Mouse (Mus musculus): ENCODE measurements around the gene Ptges. TPM values are rescaled to one million over a fixed set of nuclear protein-coding genes. Genes with fewer than 3 reads are reported as not detected.
"Not testable (repeated sequence)": the region's sequence is repeated elsewhere in the genome, so short reads cannot be mapped to it uniquely, and the experiment has no call there.

The Ptges gene
- total RNA-seq (2021): 1 to 10 TPM; 7.4 to 9.0 TPM
- long read RNA-seq, experiment 1, partial matches to known transcripts: 0 of 8 reads
- long read RNA-seq, experiment 1, other reads (novel, unspliced or antisense): 4 of 8 reads
- long read RNA-seq, experiment 2, partial matches to known transcripts: 0 of 3 reads
- long read RNA-seq, experiment 2, other reads (novel, unspliced or antisense): 1 of 3 reads

GRCm38 (mm10) chr2:30929483-30930045, at the start of gene Ptges:
Gene Ptges, minus strand, starts transcription at chr2:30929863.
- peak; percentile 68 for DNase-seq

GRCm38 (mm10) chr2:30967352-30968327, 38.0 kb upstream of the Ptges start, which contains the start of gene Tor1a:
Gene Tor1a, minus strand, starts transcription at chr2:30967933.
- peak; percentile 85 for DNase-seq

GRCm38 (mm10) chr2:30966826-30967225, 37.2 kb upstream of the Ptges start:
- DNase-seq: no peak

GRCm38 (mm10) chr2:30965627-30966026, 36.0 kb upstream of the Ptges start:
- DNase-seq: no peak

- DNase-seq: no peak
Measured at GRCm38 (mm10) chr2:30962570-30963254, 33.0 kb upstream of the Ptges start.

- DNase-seq: no peak
Measured at GRCm38 (mm10) chr2:30959856-30960255, 30.2 kb upstream of the Ptges start.

- DNase-seq: no peak
Measured at GRCm38 (mm10) chr2:30958726-30959125, 29.1 kb upstream of the Ptges start.

- no peak for DNase-seq
Measured at GRCm38 (mm10) chr2:30957511-30957910, 27.8 kb upstream of the Ptges start.

GRCm38 (mm10) chr2:30954797-30955196, 25.1 kb upstream of the Ptges start:
- DNase-seq: no peak

GRCm38 (mm10) chr2:30952824-30953490, 23.3 kb upstream of the Ptges start, which contains the start of gene Tor1b:
Gene Tor1b, plus strand, starts transcription at chr2:30952959.
- peak; percentile 76 for DNase-seq

- no peak for DNase-seq
Measured at GRCm38 (mm10) chr2:30952457-30952823, 22.8 kb upstream of the Ptges start.

- no peak for DNase-seq
Measured at GRCm38 (mm10) chr2:30942603-30943011, 12.9 kb upstream of the Ptges start.

GRCm38 (mm10) chr2:30942116-30942515, 12.5 kb upstream of the Ptges start:
- DNase-seq: not testable (repeated sequence)

- no peak for DNase-seq
Measured at GRCm38 (mm10) chr2:30941586-30941985, 11.9 kb upstream of the Ptges start.

- DNase-seq: no peak
Measured at GRCm38 (mm10) chr2:30938574-30938991, 8.9 kb upstream of the Ptges start.

GRCm38 (mm10) chr2:30937731-30938130, 8.1 kb upstream of the Ptges start:
- no peak for DNase-seq

- DNase-seq: no peak
Measured at GRCm38 (mm10) chr2:30936808-30937207, 7.1 kb upstream of the Ptges start.

- DNase-seq: peak; percentile 73
Measured at GRCm38 (mm10) chr2:30933917-30934450, 4.3 kb upstream of the Ptges start.

- DNase-seq: no peak
Measured at GRCm38 (mm10) chr2:30933032-30933431, 3.4 kb upstream of the Ptges start.

- DNase-seq: no peak
Measured at GRCm38 (mm10) chr2:30931922-30932321, 2.3 kb upstream of the Ptges start.

GRCm38 (mm10) chr2:30930846-30931245, 1.2 kb upstream of the Ptges start:
- not testable (repeated sequence) for DNase-seq

Data from gastrocnemius, postnatal 10 days (tissue).